Mouse (Mus musculus) thymus, postnatal 25 days (tissue): ENCODE data around the gene Fam151a.
"Not testable (repeated sequence)": the region's sequence is repeated elsewhere in the genome, so short reads cannot be mapped to it uniquely, and the experiment has no call there.

Experiments used
- DNase-seq: peaks from one replicate; pipeline ENCODE4 v3.0.0; 2022

Gene Fam151a

GRCm38 (mm10) chr4:106778116-106778788 lies 44.6 kb downstream of the Fam151a start:
- no peak for DNase-seq

DNA sequence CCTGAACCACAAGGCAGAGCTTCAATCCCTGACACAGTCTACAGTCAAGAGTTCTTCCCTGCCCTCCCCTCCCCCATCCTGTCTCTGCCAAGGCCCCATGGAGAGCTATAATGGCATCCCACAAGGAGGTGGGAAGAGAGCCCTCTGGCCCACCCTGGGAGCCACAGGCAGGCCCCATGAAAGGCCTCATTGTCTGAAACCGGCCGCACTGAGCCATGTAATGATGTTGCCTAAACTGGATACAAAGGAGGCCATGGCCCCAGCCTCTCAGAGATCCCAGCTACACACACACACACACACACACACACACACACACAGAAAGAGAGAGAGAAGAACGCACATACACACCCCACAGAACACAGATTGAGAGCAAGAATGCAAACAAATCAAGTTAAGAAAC lies 46.4 kb downstream of the Fam151a start:
- DNase-seq: no peak

- no peak for DNase-seq
These were observed 49.4 kb downstream of the Fam151a start for GRCm38 (mm10) chr4:106783137-106783536.

DNA sequence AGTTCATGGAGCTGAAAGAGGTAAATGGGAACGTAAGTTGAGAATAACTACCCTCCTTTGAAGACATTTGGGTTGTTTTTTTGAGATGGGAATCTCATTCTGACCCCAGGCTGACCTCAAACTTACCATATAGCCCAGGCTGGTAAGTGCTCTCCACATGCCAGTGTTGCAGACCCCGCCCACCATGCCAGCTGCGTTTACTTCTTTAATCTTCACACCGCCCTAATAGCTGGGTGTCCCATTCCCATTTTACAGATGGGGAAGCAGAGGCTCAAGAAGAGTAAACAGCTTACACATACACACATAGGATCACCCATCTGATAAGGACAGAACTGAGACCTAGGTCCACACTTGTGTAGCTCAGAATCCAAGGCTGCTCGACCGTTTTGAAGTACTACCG lies 51.1 kb downstream of the Fam151a start:
- no peak for DNase-seq

- no peak for DNase-seq
These were observed 51.7 kb downstream of the Fam151a start for GRCm38 (mm10) chr4:106785345-106785744.

DNA sequence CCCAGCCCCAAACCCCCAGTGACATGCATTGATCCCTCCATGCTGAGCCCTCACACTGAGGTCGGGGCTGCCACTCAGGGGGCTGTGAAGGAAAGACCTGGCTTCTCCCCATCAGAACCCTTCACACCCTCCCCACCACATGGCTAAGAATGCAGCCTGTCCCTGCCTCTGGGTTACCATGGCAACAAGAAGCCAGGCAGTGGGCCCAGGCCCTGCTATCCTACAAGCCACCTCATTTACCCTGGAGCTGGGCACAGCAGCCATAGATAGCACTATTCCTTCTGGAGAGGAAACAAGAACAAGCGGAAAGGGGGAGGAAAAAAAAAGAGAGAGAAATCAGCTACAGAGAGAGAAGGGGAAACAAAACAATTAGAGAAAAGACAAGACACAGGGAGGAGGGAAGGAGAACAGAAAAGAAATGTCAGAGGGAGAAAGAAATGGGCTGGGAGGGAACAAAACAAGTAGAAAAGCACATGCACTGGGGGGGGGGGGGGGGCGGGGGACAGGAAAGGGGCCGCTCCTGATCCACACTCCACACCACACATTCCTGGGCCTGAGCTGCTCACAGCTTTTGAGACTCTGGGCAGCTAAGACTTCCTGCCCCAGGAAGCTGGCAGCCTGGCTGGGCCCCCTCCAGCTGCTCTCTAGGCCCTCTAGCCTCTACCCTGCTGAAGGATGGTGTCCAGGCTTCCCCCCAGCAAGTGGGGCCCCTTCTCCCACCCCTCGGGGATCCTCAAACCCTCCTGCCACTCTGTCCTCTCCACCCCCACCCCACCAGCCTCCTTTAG lies 52.3 kb downstream of the Fam151a start:
- DNase-seq: no peak

DNA sequence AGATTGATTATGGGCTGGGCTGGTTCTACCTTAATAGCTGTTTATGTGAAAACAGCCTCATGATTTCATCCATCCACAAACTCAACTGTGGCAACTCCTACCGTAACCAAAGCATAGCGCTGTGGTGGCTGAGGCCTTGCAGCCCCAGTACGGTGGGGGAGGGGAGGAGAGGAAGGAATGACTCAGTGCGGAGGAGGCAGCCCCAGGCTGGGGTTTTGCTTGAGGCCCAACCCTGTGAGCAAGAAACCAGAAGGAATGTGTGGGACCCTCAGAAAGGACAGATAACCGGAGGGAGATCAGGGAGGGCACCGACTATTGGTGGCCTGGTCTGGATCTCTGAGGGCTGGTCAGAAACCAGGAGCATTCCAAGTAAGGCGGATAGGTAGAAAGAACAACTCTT lies 54.1 kb downstream of the Fam151a start:
- peak; percentile 61 for DNase-seq

- no peak for DNase-seq
These were observed 54.9 kb downstream of the Fam151a start for GRCm38 (mm10) chr4:106788627-106789026.

- no peak for DNase-seq
These were observed 56.0 kb downstream of the Fam151a start for GRCm38 (mm10) chr4:106789705-106790104.

DNA sequence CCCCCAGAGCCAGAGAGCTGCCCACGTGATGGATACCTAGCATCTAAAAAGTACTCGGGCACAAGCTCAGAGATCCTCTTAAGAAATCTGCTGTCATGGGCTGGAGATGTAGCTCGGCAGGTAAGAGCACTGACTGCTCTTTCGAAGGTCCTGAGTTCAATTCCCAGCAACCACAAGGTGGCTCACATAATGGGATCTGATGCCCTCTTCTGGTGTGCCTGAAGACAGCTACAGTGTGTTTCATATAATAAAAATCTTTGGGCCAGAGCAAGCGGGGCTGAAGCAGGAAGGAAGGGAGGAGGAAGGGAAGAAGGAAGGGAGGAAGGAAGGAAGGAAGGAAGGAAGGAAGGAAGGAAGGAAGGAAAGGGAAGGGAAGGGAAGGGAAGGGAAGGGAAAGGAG lies 56.5 kb downstream of the Fam151a start:
- not testable (repeated sequence) for DNase-seq

- DNase-seq: no peak
These were observed 57.2 kb downstream of the Fam151a start for GRCm38 (mm10) chr4:106790938-106791337.

- DNase-seq: no peak
These were observed 58.6 kb downstream of the Fam151a start for GRCm38 (mm10) chr4:106792276-106792675.

DNA sequence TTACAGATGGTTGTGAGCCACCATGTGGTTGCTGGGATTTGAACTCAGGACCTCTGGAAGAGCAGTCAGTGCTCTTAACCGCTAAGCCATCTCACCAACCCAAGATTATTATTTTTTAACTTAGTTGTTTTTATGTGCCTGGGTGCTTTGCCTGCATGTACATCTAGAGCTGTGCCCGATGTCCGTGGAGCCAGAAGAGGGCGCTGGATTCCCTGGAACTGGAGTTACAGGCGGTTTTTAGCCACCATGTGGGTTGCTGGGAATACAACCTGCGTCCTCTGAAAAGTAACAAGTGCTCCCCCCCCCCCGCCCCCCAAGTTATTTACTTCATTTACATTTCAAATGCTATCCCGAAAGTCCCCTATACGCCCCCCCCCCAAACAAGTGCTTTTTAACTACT lies 60.1 kb downstream of the Fam151a start:
- DNase-seq: not testable (repeated sequence)

DNA sequence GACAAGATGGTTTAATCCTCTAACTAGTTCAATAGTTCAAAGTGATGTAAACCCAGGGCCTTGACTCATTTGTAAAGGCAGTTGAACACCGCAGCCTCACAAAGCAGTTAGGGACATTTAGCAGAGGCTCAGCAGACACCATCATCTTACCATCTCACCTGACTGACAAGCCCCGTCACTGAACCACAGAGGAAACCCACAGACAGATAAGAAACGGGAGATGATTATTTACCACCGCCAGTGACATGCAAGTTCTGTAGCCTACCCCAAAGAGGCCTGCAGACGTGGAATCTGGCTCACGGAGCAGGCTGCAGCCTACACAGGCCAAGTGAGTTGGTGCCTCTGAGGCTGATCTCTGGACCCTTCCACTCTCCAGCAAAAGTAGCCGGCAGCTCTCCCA lies 60.6 kb downstream of the Fam151a start:
- DNase-seq: peak; percentile 44

DNA sequence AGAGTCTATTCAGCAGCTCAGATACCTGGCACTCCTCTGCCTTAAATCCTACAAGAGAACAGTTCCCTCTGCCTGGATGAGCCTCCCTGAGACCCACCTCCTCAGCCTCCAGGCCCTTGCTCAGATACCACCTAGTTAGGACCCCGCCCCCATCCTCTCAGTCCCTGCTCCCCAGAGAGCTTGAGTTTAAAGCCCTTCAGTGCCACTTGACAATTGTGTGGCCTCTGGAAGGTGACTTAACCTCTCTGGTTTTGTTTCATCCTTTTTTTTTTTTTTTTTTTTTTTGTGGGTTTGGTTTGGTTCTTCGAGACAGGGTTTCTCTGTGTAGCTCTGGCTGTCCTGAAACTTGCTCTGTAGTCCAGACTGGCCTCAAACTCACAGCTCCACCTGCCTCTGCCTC lies 61.6 kb downstream of the Fam151a start:
- no peak for DNase-seq
